Mouse (Mus musculus): Measurements from ENCODE around the gene Tbc1d1. TPM values are rescaled to one million over a fixed set of nuclear protein-coding genes. Genes with fewer than 3 reads are reported as not detected.

Tbc1d1 gene
- polyA plus RNA-seq, 1 experiment from 2014 or later, result 15.4 TPM

DNA sequence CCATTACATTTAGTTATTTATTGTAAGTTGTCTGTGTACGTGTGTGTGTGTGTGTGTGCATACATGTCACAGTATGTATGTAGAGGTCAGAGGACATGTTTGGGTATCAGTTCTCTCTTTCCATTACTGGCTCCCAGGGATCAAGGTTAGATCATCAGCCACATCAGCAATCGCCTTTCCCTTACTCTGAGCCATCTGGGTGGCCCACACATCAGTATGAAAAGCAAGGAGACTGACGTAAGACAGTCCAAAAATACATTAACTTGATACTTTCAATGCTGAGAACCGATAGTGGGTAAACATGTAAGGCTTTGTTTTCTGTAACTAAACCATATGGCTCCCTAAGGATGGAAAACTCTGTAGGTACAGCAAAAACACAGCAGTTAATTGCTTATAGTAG is 54.7 kb downstream of the Tbc1d1 start:
- Histone ChIP-seq H3K4me2 (replicated peaks) (no peak overlapping the region), H3K9me3 (ENCODE audit: control insufficient read depth, low read length) (no peaks in the 10 kb centered on the region), H3K4me1 (replicated peaks; ENCODE audit: control insufficient read depth, insufficient read depth, low read length) (no peaks in the 10 kb centered on the region), H3K36me3 (replicated peaks; ENCODE audit: control insufficient read depth, insufficient read depth) (no peaks in the 10 kb centered on the region), H3K9ac (no peak overlapping the region), H3K4me3 (replicated peaks; ENCODE audit: low read length) (no peak overlapping the region), H3K27ac (no peak overlapping the region), H3K27me3 (ENCODE audit: control insufficient read depth, insufficient read depth, low read length) (no peaks in the 10 kb centered on the region)
- WGBS, result 91% methylated on average over 4 of the region's 4 CpGs
- DNase-seq (ENCODE audit: low spot score), result no peak
- ATAC-seq (ENCODE audit: low FRiP score), result no peak

DNA sequence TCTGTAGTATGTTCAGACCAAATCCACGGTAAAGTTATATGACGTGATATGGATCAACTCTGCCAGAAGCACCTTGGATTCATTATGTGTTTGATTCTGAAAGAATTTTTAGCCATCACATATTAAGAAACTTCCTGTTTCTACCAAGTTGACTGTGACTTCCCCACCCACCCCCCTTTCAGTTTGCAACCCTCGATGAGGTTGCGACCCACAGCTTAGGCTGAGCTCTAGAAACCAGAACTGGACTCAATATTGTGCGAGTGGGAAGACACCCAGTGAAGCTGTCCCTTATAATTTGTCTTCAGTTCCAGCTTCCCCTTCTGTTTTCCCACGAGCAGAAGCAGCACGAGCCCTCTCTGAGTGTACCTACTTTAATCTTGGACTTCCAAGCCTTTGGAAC is 55.2 kb downstream of the Tbc1d1 start:
- no peak overlapping the region for H3K4me2 ChIP-seq (replicated peaks)
- H3K27ac ChIP-seq, result no peak overlapping the region
- 90% methylated on average over 7 of the region's 7 CpGs for WGBS
- no peak for DNase-seq (ENCODE audit: low spot score)
- ATAC-seq (ENCODE audit: low FRiP score), result no peak
- H3K4me1 ChIP-seq (replicated peaks; ENCODE audit: control insufficient read depth, insufficient read depth, low read length), result no peaks in the 10 kb centered on the region
- H3K9ac ChIP-seq, result no peak overlapping the region
- H3K4me3 ChIP-seq (replicated peaks; ENCODE audit: low read length), result no peak overlapping the region
- H3K36me3 ChIP-seq (replicated peaks; ENCODE audit: control insufficient read depth, insufficient read depth), result no peaks in the 10 kb centered on the region
- H3K9me3 ChIP-seq (ENCODE audit: control insufficient read depth, low read length), result no peaks in the 10 kb centered on the region
- no peaks in the 10 kb centered on the region for H3K27me3 ChIP-seq (ENCODE audit: control insufficient read depth, insufficient read depth, low read length)

DNA sequence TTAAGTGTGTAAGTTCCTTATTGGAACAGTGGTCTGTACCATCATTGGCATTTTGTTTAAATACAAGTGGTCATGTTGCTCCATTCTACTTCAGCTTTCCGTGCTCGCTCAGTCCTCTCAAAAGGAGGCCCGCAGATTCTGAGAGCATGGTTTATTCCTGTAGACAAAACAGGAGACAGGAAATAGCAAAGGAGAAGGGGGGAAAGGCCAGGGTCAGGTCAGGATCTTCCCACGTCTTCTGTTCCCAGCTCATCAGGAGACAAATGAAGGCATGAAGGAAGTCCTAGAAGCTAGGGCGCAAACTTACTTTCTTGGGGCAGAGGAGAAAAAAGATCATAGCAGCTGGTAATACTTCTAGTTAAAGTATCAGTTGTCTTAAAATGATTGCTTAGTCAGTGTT is 56.1 kb downstream of the Tbc1d1 start:
- Histone ChIP-seq H3K4me2 (replicated peaks) (no peak overlapping the region), H3K4me1 (replicated peaks; ENCODE audit: control insufficient read depth, insufficient read depth, low read length) (no peaks in the 10 kb centered on the region), H3K36me3 (replicated peaks; ENCODE audit: control insufficient read depth, insufficient read depth) (no peaks in the 10 kb centered on the region), H3K9me3 (ENCODE audit: control insufficient read depth, low read length) (no peaks in the 10 kb centered on the region), H3K27ac (no peak overlapping the region), H3K9ac (no peak overlapping the region), H3K27me3 (ENCODE audit: control insufficient read depth, insufficient read depth, low read length) (no peaks in the 10 kb centered on the region), H3K4me3 (replicated peaks; ENCODE audit: low read length) (no peak overlapping the region)
- ATAC-seq (ENCODE audit: low FRiP score) (no peak), DNase-seq (ENCODE audit: low spot score) (no peak)
- 63% methylated on average over 5 of the region's 5 CpGs for WGBS

DNA sequence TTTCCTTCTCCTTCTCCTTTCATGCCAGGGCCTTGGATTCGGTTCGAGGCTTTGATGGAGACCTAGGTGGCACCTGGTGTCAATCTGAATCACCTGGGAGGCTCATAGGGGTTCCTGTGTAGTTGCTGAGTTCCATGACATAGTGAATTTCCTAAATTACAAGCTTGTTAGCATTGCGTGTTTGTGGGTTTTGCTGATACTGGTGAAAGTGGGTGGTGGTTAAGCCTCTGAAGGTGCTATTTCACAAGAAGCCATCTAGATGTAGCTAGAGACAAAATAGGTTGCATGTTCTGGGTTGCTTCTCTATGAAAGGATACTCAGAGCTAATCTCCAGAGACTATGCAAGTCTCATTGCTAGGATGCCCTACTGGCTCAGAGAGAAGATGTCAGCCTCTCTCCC is 56.5 kb downstream of the Tbc1d1 start:
- ATAC-seq (ENCODE audit: low FRiP score), result no peak
- H3K36me3 ChIP-seq (replicated peaks; ENCODE audit: control insufficient read depth, insufficient read depth), result no peaks in the 10 kb centered on the region
- 88% methylated on average over 3 of the region's 3 CpGs for WGBS
- H3K4me3 ChIP-seq (replicated peaks; ENCODE audit: low read length), result no peak overlapping the region
- no peak overlapping the region for H3K27ac ChIP-seq
- no peaks in the 10 kb centered on the region for H3K27me3 ChIP-seq (ENCODE audit: control insufficient read depth, insufficient read depth, low read length)
- no peak overlapping the region for H3K9ac ChIP-seq
- H3K4me1 ChIP-seq (replicated peaks; ENCODE audit: control insufficient read depth, insufficient read depth, low read length), result no peaks in the 10 kb centered on the region
- no peak overlapping the region for H3K4me2 ChIP-seq (replicated peaks)
- H3K9me3 ChIP-seq (ENCODE audit: control insufficient read depth, low read length), result no peaks in the 10 kb centered on the region
- no peak for DNase-seq (ENCODE audit: low spot score)

DNA sequence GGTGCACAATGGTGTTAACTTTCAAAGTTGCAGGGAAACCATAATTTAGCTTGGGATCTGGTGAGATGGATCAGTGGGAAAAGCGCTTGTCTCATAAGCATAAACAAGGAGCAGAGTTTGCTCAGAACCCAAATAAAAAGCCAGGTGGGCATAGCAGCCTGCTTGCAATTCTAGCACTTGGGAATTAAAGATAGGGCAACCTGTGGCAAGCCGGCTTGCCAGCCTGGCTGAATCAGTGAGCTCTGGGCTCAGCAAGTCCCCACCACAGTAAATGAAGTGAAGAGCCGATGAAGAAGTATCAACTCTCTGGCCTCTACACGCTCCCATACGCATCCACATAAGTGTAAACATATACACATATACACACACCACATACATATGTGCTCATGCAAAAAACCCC is 59.7 kb downstream of the Tbc1d1 start:
- H3K9me3 ChIP-seq (ENCODE audit: control insufficient read depth, low read length), result no peaks in the 10 kb centered on the region
- H3K4me1 ChIP-seq (replicated peaks; ENCODE audit: control insufficient read depth, insufficient read depth, low read length), result no peaks in the 10 kb centered on the region
- no peak overlapping the region for H3K4me3 ChIP-seq (replicated peaks; ENCODE audit: low read length)
- no peaks in the 10 kb centered on the region for H3K36me3 ChIP-seq (replicated peaks; ENCODE audit: control insufficient read depth, insufficient read depth)
- no peak for DNase-seq (ENCODE audit: low spot score)
- no peaks in the 10 kb centered on the region for H3K27me3 ChIP-seq (ENCODE audit: control insufficient read depth, insufficient read depth, low read length)
- WGBS, result 97% methylated on average over 5 of the region's 5 CpGs
- H3K9ac ChIP-seq, result no peak overlapping the region
- no peak for ATAC-seq (ENCODE audit: low FRiP score)
- H3K4me2 ChIP-seq (replicated peaks), result no peak overlapping the region
- no peak overlapping the region for H3K27ac ChIP-seq

DNA sequence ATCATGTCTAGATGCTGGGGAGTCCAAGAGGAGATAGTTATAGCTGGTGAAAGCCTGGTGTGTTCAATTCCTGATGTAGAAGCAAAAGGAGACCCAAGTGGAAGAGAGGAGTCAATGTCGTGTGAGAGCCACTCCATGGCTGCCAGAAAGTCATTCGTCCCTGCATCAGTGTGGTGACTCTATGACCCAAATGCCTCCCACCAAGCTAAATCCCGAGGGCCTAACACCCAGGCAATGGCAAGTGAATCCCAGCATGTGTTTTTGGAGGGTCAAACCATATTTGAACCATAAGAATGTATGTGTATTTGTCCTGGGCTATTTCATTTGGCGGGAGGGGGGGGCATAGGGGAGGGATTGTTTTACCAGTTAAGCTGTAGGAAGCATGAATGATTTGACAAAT is 60.2 kb downstream of the Tbc1d1 start:
- Histone ChIP-seq H3K36me3 (replicated peaks; ENCODE audit: control insufficient read depth, insufficient read depth) (no peaks in the 10 kb centered on the region), H3K27ac (no peak overlapping the region), H3K9ac (no peak overlapping the region), H3K4me1 (replicated peaks; ENCODE audit: control insufficient read depth, insufficient read depth, low read length) (no peaks in the 10 kb centered on the region), H3K4me2 (replicated peaks) (no peak overlapping the region), H3K4me3 (replicated peaks; ENCODE audit: low read length) (no peak overlapping the region), H3K9me3 (ENCODE audit: control insufficient read depth, low read length) (no peaks in the 10 kb centered on the region), H3K27me3 (ENCODE audit: control insufficient read depth, insufficient read depth, low read length) (no peaks in the 10 kb centered on the region)
- ATAC-seq (ENCODE audit: low FRiP score), result no peak
- DNase-seq (ENCODE audit: low spot score), result no peak
- 88% methylated on average over 4 of the region's 4 CpGs for WGBS

DNA sequence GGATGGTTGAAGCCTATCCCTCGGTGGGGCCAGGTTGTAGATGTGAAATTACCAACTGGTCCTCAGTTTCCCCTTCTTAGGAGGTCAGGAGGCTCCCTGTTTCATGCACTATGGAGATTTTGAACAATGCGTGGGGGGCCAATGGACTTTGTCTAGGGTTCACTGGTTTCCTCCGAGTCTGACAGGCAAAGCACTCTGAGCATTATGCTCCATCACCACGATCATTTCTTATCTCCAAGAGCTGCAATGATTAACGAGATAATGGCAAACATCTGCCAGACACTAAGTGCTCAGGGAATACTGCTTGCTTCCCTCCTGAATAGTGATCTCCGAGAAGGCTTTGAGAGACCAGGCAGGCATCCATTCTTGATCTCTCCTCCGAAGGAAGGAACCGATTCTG is 61.2 kb downstream of the Tbc1d1 start:
- Histone ChIP-seq H3K27me3 (ENCODE audit: control insufficient read depth, insufficient read depth, low read length) (no peaks in the 10 kb centered on the region), H3K4me2 (replicated peaks) (no peak overlapping the region), H3K9ac (no peak overlapping the region), H3K4me3 (replicated peaks; ENCODE audit: low read length) (no peak overlapping the region), H3K27ac (no peak overlapping the region), H3K9me3 (ENCODE audit: control insufficient read depth, low read length) (no peaks in the 10 kb centered on the region), H3K4me1 (replicated peaks; ENCODE audit: control insufficient read depth, insufficient read depth, low read length) (no peaks in the 10 kb centered on the region), H3K36me3 (replicated peaks; ENCODE audit: control insufficient read depth, insufficient read depth) (no peaks in the 10 kb centered on the region)
- DNase-seq (ENCODE audit: low spot score) (no peak), ATAC-seq (ENCODE audit: low FRiP score) (no peak)
- 67% methylated on average over 8 of the region's 8 CpGs for WGBS

DNA sequence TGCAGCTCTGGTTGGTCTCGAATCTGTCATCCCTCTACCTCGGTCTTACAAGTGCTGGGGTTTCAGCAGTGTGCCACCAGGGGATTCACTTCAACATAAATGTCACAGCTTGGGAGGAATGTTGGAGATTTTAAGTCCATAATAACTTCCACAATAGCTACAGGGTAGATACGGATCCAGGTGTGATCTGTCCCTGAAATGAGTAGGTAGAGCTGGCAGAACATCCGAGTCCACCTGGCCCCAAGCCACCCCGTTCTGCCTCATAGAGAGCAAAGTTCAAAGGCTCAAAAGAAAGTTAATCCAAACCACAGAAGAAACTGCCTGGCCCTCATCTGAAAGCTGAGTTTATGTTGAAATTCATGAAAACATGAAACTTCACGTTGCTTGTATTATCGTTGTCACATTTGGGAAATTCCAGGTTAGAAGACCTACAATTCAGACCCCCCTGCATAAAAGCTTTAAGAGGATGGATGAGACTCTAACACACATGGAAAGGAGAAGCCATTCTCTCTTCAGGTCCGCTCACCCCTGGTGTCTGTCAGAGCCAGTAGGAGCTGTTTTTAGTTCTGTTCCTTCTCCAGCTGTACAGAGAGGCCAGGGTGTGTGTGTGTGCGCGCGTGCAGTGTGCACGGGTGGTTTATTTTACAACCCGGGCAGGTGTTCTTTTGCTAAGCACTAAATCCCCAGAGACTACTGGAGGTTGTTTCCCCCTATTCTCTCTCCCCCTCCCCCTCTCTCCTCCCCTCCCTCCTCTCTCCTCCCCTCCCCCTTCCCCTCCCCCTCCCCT is 61.9 kb downstream of the Tbc1d1 start:
- Histone ChIP-seq H3K4me2 (replicated peaks) (no peak overlapping the region), H3K36me3 (replicated peaks; ENCODE audit: control insufficient read depth, insufficient read depth) (no peaks in the 10 kb centered on the region), H3K9ac (no peak overlapping the region), H3K4me1 (replicated peaks; ENCODE audit: control insufficient read depth, insufficient read depth, low read length) (no peaks in the 10 kb centered on the region), H3K4me3 (replicated peaks; ENCODE audit: low read length) (no peak overlapping the region), H3K9me3 (ENCODE audit: control insufficient read depth, low read length) (no peaks in the 10 kb centered on the region), H3K27me3 (ENCODE audit: control insufficient read depth, insufficient read depth, low read length) (no peaks in the 10 kb centered on the region), H3K27ac (no peak overlapping the region)
- WGBS, result 71% methylated on average over 13 of the region's 13 CpGs
- DNase-seq (ENCODE audit: low spot score), result no peak
- ATAC-seq (ENCODE audit: low FRiP score), result no peak

DNA sequence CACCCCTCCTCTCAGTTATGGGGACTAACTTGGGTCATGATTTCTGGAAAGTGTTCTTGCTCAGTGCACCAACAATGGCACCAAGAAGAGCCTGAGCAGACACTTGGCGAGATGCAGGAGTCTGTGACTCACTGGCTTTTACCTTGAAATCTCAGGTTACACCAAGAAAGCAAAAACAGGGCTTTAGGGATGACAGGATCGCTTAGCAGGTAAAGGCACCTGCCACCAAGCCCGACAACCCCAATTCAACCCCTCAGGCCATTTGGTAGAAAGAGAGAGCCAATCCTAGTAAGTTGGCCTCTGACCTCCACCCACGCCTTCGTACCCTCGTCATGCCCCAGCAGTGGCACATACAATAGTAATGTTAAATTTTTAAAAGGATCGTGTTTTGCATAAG is 62.5 kb downstream of the Tbc1d1 start:
- H3K4me1 ChIP-seq (replicated peaks; ENCODE audit: control insufficient read depth, insufficient read depth, low read length), result no peaks in the 10 kb centered on the region
- 72% methylated on average over 7 of the region's 7 CpGs for WGBS
- no peaks in the 10 kb centered on the region for H3K36me3 ChIP-seq (replicated peaks; ENCODE audit: control insufficient read depth, insufficient read depth)
- H3K9me3 ChIP-seq (ENCODE audit: control insufficient read depth, low read length), result no peaks in the 10 kb centered on the region
- H3K9ac ChIP-seq, result no peak overlapping the region
- H3K27me3 ChIP-seq (ENCODE audit: control insufficient read depth, insufficient read depth, low read length), result no peaks in the 10 kb centered on the region
- no peak overlapping the region for H3K4me2 ChIP-seq (replicated peaks)
- no peak overlapping the region for H3K4me3 ChIP-seq (replicated peaks; ENCODE audit: low read length)
- no peak for ATAC-seq (ENCODE audit: low FRiP score)
- H3K27ac ChIP-seq, result no peak overlapping the region
- DNase-seq (ENCODE audit: low spot score), result no peak

- no peak overlapping the region for H3K4me3 ChIP-seq (replicated peaks; ENCODE audit: low read length)
- no peak overlapping the region for H3K4me2 ChIP-seq (replicated peaks)
- 100% methylated on average over 4 of the region's 4 CpGs for whole genome bisulfite sequencing
- peaks cover 2% of the 10 kb centered on the region for H3K4me1 ChIP-seq (replicated peaks; ENCODE audit: control insufficient read depth, insufficient read depth, low read length)
- ATAC-seq (ENCODE audit: low FRiP score) (no peak), DNase-seq (ENCODE audit: low spot score) (no peak)
- H3K36me3 ChIP-seq (replicated peaks; ENCODE audit: control insufficient read depth, insufficient read depth), result no peaks in the 10 kb centered on the region
- no peak overlapping the region for H3K9ac ChIP-seq
- no peaks in the 10 kb centered on the region for H3K9me3 ChIP-seq (ENCODE audit: control insufficient read depth, low read length)
- no peak overlapping the region for H3K27ac ChIP-seq
- no peaks in the 10 kb centered on the region for H3K27me3 ChIP-seq (ENCODE audit: control insufficient read depth, insufficient read depth, low read length)
Measured at GRCm38 (mm10) chr5:64220776-64221175, 64.7 kb downstream of the Tbc1d1 start.
